Mouse (Mus musculus) adrenal gland, adult (tissue): ENCODE results near the gene Axin2.
"Not testable (repeated sequence)": the region's sequence is repeated elsewhere in the genome, so short reads cannot be mapped to it uniquely, and the experiment has no call there.

Source experiments
- DNase-seq, 2 experiments: peaks; one replicate each; pipeline ENCODE4 v3.0.0; 2022 to 2023; ENCODE audit warnings: low spot score in 1 of 2; ENCODE audit not compliant: inconsistent age in 2 of 2

Gene Axin2

DNA sequence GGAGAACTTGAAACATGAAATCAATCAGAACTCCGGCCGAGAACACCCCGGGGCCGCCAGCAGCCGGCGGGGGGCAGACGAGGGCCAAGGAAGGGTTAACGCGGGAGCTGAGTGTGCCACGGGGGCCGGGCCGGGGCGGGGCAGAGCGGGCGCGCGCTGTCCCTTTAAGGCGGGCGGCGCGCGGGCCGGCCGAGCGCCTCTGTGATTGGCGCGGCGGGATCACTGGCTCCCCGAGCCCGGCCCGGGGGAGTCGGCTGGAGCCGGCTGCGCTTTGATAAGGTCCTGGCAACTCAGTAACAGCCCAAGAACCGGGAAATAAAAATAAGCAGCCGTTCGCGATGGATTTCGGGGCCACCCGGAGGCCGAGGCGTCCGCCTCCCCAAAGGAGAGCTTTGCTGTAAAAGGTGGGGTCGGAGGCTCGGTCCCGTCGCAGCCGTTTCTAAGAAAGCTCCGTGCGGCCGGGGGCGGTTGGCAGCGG is at the start of gene Axin2:
Gene Axin2, plus strand, starts transcription at position 192 of the 478 bp plus-strand sequence.
- peak in 1 of 2 experiments; percentile 96 for DNase-seq

DNA sequence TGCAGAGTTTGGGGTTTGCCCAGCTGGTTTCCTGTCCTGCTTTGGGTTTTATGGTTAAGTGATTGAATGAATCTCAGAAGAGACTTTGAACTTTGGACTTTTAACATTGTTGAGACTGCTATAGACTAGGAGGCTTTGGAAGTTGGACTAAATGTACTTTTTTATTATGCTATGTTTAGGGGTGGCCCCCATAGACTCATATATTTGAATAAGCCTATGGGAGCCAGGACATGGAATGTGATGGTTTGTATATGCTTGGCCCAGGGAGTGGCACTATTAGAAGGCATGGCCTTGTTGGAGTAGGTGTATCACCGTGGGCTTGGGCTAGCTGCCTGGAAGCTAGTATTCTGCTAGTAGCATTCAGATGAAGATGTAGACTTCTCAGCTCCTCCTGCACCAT is 48.9 kb upstream of the Axin2 start:
- not testable (repeated sequence) for DNase-seq

DNA sequence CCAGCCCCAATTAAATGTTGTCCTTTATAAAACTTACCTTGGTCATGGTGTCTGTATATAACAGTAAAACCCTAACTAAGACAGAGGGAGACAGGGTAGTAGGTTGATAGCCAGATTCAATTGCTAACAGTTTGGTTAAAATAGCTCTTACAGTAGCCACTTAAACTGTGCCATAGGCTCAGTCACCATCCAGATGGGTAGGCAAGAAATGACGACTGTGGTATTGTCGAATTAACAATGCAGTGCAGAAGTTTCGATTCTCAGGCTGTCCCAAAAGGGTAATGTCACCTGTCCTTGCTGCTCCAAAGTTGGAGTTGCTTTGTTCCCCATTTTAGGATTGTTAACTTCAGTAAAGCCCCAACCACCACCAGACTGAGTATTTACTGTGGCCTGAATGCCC is 48.4 kb upstream of the Axin2 start:
- DNase-seq: no peak

DNA sequence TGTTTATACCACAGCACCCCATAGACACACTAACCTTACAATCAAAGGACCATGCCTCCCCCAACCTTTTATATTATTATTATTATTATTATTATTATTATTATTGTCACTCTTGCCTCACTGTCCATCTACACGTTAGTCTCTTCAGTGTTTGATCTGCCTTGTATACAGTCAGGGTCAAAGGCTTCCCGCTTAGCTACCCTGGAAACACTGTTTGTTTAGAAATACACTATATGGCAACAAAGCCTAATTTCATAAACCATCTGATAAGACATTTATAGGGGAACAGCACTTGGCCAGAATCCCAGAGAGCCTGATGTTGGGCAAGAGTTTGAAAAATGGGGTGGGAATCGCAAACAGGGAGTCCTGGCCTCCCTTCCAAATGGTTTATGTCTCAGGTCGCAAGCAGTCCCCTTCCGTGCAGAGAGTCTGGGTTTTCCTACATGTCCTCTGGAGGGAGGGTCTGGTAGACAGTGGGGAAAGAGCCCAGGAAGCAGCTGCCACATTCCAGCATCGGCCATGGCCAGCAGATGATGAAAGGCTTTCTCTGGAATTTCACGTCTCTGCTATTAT is 43.4 kb upstream of the Axin2 start:
- DNase-seq: peak in 1 of 2 experiments; percentile 62

DNA sequence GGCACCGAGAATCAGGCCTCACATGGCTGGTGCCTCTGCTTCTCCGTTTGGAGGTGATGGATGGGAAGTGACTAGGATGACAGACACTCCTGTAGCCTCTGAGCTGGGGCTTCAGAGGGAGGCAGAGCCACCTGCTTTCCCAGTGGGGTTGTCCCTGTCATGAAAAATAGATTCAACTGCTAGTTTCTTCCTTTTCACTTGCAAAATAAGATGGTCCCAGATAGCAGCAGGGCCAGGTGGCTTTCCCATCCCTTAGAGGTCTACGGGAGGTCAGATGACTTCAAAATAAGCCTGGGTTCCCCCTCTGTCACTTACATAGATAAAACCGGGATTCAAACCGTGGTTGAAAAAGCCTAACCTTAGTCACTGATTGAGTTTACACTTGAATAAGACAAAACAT is 42.6 kb upstream of the Axin2 start:
- DNase-seq: no peak

DNA sequence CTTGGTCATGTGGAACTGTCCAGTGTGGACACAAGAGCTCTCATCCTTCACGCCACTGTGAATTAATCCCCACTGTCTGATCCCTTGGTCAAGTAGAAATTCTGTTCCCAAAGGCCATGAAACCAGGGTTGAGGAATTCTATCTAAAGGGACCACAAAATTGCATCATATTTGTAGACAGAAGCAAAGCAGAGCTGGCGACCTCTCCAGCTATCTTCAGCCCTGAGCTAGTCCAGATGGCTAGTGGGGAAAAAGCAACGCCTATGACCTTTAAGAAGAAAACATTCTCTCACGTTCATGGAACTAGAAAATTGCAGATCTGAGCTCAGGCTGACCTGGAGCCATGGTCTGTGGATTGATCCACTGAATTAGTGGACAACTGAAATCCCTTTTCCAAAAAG is 39.6 kb upstream of the Axin2 start:
- no peak for DNase-seq

DNA sequence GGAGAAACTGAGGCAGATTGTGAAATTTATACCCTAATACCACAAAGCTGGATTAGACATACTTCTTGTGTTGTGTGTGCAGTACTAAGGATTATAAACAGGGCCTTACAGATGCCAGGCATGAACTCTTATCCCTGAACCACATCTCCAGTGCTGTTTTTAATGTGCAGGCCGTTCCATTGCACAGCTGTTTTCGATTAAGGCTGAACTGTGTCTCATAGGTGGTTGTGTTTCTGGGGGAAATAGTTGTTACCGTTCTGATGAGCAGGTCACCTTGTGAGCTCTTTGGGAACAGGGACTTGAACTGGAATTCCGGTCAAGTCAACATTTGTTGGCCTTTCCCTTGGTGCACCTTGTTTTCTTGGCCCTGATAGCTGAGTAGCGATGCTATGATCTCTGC is 38.5 kb upstream of the Axin2 start:
- no peak for DNase-seq

DNA sequence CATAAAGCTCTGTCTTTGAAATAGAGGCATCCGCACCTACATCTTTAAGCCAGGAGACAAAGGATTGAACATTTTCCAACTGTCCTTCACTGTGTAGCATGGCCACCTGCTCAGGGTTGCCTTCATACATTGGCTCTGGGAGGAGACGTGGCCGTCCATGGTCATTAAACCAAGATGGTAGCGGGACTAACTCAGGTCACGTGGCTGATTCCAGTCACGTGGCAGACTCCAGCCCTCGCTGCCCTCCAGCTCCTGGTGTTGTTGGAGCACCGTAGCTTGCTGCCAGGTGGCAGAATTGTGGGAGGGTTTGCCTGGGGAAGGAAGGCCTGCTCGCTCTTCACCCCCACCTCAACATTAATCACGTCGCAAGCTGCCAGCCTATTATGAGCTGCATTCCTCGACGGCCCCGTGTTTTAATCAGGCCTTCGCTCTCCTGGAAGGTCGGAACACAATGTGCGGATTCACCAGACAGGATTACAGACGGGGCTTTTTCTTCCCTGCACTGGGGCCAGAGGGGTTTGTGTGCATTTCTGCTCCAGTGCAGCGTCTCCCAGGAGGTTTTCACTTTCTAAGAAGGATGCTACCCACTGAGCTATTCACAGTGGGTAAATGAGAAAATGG is 34.8 kb upstream of the Axin2 start:
- no peak for DNase-seq

DNA sequence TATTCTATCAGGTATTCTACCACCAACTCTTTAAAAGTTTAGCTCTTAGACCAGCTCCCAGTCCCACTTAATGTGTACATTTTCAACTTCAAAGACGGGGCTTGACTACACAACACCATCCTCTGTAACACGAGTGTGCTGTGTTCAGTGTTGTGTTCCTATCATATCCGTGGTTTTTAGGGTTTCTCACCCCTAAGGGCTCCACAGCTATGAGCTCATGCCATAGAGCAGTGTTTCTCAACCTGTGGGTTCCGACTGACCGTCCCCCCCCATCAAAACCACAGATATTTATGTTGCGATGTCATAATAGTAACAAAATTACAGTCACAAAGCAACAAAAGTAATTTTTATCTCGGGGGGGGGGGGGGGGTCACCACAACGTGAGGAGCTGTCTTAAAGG is 34.1 kb upstream of the Axin2 start:
- DNase-seq: no peak

DNA sequence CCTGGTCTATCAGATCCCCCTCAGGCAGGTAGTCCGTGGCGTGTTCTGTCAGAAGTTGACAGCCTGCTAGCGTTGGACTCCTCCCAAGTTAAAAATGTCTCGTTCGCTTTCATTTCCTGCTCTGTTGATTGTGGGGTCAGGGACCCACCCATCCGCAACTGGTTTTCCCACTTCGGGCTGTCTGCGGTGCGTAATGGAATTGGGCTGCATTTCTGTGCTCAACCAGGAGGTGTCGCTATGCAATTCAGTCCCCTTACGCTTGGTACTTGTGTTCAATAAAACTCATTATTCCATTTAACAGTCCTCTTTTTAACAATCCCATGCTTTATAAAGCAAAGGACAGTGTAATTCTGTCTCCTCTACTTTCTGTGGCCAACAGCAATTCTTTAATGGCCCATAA is 31.0 kb upstream of the Axin2 start:
- peak in 1 of 2 experiments; percentile 53 for DNase-seq

DNA sequence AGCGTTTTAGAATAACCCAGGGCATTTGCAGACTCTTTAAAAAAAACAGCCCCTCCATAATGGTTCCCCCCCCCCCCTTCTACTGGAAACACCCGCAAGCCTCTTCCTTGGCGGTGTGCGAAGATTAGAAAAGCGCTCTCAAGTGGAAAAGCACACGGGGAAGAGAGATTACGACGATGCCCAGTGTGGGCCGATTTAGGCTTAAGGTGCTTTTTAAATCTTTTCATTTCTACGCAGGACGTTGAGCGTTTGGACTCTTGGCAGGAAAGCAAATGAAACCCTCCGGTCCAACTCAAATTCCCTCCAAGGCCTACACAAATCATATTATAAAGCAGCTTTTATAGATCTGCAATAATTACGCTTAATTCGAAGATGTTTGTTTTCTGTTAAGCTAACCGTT is 29.6 kb upstream of the Axin2 start:
- peak in 1 of 2 experiments; percentile 49 for DNase-seq

DNA sequence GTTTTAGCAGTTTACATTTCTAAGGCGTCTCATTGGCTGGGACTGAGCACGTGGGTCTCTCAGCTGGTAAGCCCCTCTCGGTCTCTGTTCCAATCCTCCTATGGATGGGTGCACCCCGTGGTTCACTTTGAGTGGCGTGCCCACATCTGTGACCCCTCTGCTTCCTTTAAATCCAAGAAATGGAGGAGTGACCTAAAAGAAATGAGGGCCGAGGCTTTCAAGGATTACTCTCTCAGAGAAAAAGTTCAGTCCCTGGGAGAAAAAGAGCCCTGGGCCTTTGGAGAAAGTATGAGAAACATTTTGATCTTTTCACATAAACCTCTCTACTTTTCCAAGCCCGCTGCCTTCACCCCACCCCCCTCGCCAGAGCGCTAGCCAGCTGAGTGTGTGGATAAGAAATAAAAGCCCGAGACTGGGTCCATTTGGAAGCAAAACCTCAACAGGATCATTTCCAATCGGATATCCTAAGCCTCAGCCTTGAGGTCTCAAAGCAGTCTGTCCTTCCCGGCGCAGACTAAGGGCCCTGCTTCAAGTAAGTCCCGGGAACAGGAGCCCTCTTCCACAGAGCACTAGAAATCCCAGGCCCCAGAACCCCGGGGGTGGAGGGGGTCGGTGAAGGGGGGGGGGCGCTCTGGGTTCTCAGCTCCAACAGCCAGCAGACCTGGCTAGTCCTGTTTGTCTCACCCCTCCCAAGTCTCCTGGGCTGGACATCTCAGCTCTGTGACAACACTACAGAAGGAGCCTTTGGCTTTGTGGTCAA is 28.9 kb upstream of the Axin2 start:
- DNase-seq: peak; percentile 70 to 84

DNA sequence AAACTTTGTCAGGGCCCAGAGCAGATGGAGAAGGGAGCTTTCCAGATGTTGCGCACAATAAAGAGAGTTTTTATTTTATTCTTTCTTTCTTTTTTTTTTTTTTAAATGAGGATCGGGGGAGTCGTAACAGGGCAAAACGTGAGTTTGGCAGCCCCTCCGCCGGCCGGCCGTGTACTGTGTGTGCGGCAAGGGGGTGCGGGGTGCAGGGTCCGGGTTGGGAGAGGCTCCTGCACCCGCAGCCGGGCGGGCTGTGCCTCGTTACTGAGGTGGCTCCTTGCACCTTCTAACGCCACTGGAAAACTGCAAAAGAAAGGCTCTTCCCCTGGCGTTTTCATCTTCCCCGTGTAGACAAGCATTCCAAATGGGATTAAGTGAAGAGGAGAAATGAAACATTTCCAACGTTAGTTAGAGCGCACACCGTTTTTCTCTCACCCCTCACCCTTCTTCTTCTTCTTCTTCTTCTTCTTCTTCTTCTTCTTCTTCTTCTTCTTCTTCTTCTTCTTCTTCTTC is 28.2 kb upstream of the Axin2 start:
- no peak for DNase-seq

DNA sequence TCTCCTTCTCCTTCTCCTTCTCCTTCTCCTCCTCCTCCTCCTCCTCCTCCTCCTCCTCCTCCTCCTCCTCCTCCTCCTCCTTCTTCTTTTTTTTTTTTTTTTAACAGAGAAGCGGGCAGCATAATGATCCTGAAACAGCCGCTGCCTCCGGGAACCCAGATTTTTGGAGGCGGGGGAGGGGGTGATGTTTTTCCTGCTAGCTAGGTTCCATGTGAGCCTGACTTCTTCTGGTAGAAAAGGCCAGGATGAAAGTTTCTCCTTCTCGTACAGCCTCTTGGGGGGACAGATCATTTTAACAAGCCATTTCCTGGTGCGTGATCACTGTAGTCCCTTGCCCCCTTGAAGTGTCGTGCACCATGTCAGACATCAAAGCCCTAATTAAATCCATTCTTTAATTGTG is 27.7 kb upstream of the Axin2 start:
- DNase-seq: peak in 1 of 2 experiments; percentile 24

DNA sequence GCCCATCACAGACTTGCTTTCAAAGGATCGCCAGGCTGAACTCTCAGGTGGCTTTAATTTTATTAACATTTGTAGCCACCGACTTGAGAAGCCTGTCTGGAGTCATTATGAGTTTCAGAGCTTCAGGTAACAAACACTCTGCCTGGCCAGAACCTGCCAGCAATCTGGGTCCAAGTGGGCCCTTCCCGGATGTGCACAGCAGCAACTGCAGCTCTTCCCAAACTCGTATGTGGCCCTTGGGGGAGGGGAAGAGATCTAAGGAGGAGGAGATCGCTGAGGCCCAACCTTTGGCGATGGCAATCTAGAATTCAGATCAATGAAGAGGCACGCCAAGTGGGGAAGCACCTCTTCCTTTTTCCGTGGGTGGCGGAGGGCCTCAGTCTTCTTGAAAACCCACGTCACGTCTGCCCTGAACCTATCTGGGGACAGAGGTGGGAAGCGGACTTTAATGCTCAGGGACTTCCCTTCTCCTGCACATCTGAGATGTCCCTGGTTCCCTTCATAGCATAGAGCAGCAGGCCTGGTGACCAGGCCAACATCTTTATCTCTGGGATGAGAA is 26.8 kb upstream of the Axin2 start:
- no peak for DNase-seq

DNA sequence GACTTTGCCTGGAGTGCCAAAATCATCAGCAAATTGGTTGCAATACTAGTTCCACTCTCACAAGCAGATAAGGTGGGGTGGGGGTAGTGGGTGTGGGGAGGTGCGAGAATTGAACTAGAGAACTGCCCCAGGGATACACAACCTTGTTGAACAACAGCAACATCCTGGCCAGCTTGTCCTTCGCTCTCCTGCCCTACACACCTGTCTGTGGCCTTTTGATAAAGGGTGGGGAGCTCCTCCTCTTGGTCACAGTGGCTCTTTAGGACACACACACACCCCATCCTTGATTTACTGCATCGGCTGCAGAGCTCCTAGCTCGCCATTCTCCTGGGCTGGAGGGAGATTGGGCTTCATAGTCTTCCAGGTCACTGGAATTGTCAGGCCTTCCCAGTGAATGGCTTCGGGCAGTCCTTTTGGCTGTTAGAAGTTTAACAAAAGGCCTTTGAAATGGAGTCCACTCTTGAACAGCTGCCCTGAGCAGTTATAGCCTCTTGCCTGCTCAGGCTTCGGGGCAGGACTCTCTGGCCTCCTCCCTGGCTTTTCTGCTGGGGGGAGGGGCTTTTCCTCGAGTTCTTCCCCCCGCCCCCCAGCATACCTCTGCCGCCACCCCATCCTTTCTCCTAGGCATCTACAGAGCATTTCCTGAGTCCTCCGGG is 26.2 kb upstream of the Axin2 start:
- DNase-seq: no peak

DNA sequence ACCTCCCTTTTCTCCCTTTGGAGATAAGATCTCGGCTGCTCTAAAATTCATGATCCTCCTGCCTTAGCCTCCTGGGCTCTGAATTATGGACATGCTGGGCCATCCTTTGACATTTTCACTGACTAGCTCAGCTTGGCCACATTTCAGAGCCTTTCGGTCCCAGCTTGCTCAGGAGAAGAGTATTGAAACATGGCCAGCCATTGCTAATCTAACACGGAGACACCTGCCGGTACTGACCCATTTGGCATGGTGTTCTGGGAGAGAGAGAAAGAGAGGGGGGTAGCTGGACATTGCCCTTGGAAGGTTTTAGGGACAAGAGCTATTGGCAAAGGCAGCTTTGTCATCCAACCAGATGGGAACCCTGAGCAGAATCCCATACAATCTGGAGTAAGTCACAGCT is 23.1 kb upstream of the Axin2 start:
- no peak for DNase-seq

DNA sequence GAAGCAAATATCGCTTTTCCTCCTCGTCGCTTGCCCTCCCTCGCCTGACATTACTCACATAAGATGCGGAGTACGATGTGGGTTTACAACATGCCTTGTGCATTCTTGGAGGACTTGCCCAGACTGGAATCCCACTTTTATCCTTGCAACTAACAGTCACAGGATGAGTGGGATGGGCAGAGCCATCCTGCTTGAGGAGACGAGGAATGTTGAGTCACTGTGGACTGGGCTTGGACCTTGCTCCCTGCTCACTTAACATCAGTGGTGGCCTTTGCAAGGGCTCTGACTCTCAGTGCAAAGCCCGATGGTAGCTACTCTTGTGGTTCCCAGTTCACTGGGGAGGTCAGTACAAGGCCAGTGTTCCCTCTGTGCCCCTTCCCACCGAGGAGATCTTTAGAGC is 22.1 kb upstream of the Axin2 start:
- DNase-seq: peak; percentile 44 to 64

DNA sequence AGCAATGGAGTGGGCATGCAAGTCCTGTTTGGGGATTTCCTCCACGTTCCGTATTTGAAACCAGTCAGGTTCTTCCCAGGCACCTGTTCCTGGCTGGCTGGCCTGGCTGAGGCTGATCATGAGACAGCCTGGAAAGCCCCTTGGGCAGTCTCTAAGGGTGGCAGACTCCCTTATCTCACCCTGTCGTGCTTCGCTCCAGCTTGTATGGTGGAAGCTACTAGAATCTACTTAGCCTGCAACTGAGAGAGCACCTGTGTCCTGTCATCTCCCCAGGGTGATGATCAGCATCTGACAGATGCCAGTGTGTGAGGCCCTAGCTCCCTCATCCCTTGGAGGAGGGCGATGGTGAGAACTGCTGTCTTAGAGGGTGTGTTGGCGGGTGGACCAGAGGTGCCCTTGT is 21.7 kb upstream of the Axin2 start:
- DNase-seq: no peak

DNA sequence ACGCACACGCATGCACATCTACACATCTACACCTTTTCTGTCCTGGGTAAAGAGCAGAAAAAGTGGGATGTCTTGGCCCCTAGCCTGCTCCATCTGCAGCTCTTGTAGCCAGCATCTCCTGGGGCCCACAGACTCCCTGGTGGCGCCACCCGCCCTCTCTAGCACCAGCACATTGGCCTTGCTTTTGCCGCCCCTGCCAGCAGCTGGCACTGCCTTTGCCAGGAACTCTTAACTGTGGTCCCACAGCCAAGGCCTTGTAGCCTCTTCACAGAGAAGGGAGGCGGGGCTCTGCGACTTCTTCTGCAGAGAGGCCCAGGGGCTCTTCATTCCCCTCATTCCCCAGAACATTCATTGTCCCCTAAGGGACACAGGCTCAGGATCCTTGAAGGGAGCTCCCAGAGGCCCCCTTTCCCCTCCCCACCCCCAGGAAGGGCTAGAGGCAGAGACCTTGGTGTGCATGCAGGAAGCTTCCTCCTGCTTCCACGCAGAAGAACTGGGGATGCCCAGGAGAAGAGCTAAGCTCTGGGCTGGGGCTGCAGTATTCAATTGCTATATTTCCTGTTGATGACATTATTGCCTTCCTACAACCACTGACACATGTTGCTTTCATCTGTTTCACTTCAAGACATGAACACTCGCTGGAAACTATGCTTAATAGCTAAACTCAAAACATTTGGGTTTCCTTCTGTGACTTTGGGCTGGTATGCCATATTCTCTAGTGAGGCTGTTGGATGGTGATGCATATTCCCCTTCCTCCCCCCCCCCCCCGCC is 19.2 kb upstream of the Axin2 start:
- DNase-seq: peak; percentile 76 to 83
